Mouse (Mus musculus) liver, embryonic 14.5 days (tissue): ENCODE data around the gene Lcn5.

ENCODE experiments used
- CTCF ChIP-seq: IDR thresholded peaks from 2 replicates; pipeline ENCODE4 v1.5.1; 2016; ENCODE audit warnings: antibody characterized with exemption, low read depth, control low read depth
- EP300 ChIP-seq: IDR thresholded peaks from 2 replicates; pipeline ENCODE4 v1.6.1; 2016; ENCODE audit warnings: antibody characterized with exemption, low read depth

DNA sequence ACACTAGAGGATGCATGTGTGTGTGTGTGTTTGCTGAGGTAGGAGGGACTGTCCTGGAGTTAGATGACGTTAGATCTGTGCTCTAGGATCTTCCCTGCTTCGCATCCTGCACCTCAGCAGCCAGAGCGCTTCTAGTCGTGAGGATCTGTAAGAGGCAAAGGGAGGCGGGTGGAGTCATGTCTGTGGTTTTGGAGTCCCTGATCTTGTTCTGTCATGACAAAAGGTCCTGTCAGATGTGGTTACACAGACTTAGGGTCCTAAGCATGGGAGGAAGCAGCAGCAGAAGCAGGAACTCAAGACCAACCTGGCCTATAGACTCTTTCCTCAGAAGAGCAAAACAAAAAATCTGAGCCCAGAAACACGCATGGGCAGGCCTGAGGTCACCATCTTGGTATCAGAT, 37.4 kb upstream of the Lcn5 start:
- TF ChIP-seq CTCF (no peak), EP300 (no peak)
